In the genomic region with DNA sequence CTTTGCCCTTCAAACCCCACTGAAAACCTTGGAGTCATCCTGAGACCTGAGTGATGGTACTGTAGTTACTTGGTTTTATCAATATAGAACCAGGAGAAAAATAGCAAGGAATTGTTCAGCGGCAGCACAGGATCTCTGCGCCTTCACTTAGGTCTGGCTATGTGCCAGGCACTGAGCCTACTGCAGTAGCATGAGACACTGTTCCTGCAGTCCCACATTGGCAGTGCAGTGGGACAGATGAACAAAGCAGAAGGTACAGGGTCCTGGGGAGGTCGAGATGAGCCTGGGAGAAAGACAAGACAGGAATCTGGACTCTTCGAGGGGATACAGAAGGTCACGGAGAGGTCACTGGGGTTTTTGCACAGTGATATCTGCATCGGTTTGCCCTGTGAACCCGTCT, we compare ENCODE assay signal across 15 mouse cellular contexts.
DNase-seq lines count a peak whose midpoint lies in the region; ATAC-seq and TF ChIP-seq lines count a peak whose summit lies in the region.
"Had no signal": no experiment of that assay in that cellular context is flagged by ENCODE, and none has a peak within 500 bp of the region (broad histone marks: within the 10 kb centered on the region; RNA-seq: fewer than 3 reads in every experiment).

No protein-coding gene starts in this region.

- H3K27ac ChIP-seq in heart, embryonic 10.5 days, result peak overlapping the region; percentile 26; the same call in 1 of the 2 replicates
- H3K27ac ChIP-seq in lung, embryonic 14.5 days (ENCODE audit: low read depth), result no peak overlapping the region
- no peak overlapping the region for H3K27ac ChIP-seq in thymus, adult 2 months (ENCODE audit: control insufficient read depth, insufficient read depth, low read length)
- H3K27ac ChIP-seq: embryonic facial prominence, embryonic 12.5 days; heart, embryonic 13.5 days; limb, embryonic 15.5 days; stomach, embryonic 15.5 days had no signal

- no peak overlapping the region for H3K9ac ChIP-seq in lung, embryonic 14.5 days
- H3K9ac ChIP-seq: embryonic facial prominence, embryonic 12.5 days; heart, embryonic 13.5 days; limb, embryonic 15.5 days; stomach, embryonic 15.5 days had no signal

- H3K4me3 ChIP-seq in heart, embryonic 10.5 days, result no peak overlapping the region
- H3K4me3 ChIP-seq in lung, embryonic 14.5 days (ENCODE audit: low read depth, low read length), result no peak overlapping the region
- no peak overlapping the region for H3K4me3 ChIP-seq in thymus, adult 2 months (ENCODE audit: control insufficient read depth, insufficient read depth, low read length)
- H3K4me3 ChIP-seq: embryonic facial prominence, embryonic 12.5 days; heart, embryonic 13.5 days; limb, embryonic 15.5 days; stomach, embryonic 15.5 days had no signal

- peaks cover 41% of the 10 kb centered on the region for H3K4me1 ChIP-seq in heart, embryonic 10.5 days
- no peaks in the 10 kb centered on the region for H3K4me1 ChIP-seq in lung, embryonic 14.5 days (ENCODE audit: insufficient read depth)
- H3K4me1 ChIP-seq in thymus, adult 2 months (replicated peaks; ENCODE audit: control insufficient read depth, insufficient read depth, low read length), result peaks cover 37% of the 10 kb centered on the region

- ATAC-seq in lung, embryonic 14.5 days (ENCODE audit: insufficient read depth), result peak; percentile 40; the same call in 1 of the 2 replicates
- ATAC-seq: lung, postnatal 0 days had no signal

- no peaks in the 10 kb centered on the region for H3K27me3 ChIP-seq in heart, embryonic 10.5 days (ENCODE audit: insufficient read depth, poor library complexity, severe bottlenecking)
- no peaks in the 10 kb centered on the region for H3K27me3 ChIP-seq in lung, embryonic 14.5 days (ENCODE audit: insufficient read depth, low read length)
- H3K27me3 ChIP-seq in thymus, adult 2 months (ENCODE audit: control insufficient read depth, insufficient read depth, low read length), result no peaks in the 10 kb centered on the region
- H3K27me3 ChIP-seq: embryonic facial prominence, embryonic 12.5 days; heart, embryonic 13.5 days; limb, embryonic 15.5 days; stomach, embryonic 15.5 days had no signal

- no peaks in the 10 kb centered on the region for H3K36me3 ChIP-seq in heart, embryonic 10.5 days
- no peaks in the 10 kb centered on the region for H3K36me3 ChIP-seq in lung, embryonic 14.5 days (ENCODE audit: insufficient read depth)
- H3K36me3 ChIP-seq in thymus, adult 2 months (ENCODE audit: control insufficient read depth, insufficient read depth, low read length), result no peaks in the 10 kb centered on the region
- H3K36me3 ChIP-seq: embryonic facial prominence, embryonic 12.5 days; heart, embryonic 13.5 days; limb, embryonic 15.5 days; stomach, embryonic 15.5 days had no signal

- intact Hi-C loops in heart, postnatal 25 days (cut with DNase I), result no loop called here

- no peaks in the 10 kb centered on the region for H3K9me3 ChIP-seq in heart, embryonic 10.5 days
- H3K9me3 ChIP-seq in lung, embryonic 14.5 days (ENCODE audit: low read depth, low read length), result no peaks in the 10 kb centered on the region
- H3K9me3 ChIP-seq: embryonic facial prominence, embryonic 12.5 days; heart, embryonic 13.5 days; limb, embryonic 15.5 days; stomach, embryonic 15.5 days had no signal

- no peak overlapping the region for H3K4me2 ChIP-seq in lung, embryonic 14.5 days
- H3K4me2 ChIP-seq: embryonic facial prominence, embryonic 12.5 days; heart, embryonic 13.5 days; limb, embryonic 15.5 days; midbrain, embryonic 11.5 days; stomach, embryonic 15.5 days had no signal

- peak; percentile 17 to 32 for DNase-seq in adrenal gland, postnatal 36 days
- no peak for DNase-seq in adrenal gland, adult 2 months
- DNase-seq in heart, embryonic 10.5 days (ENCODE audit: low spot score), result no peak
- no peak for DNase-seq in heart, postnatal 25 days (ENCODE audit: low spot score)
- DNase-seq in lung, embryonic 14.5 days, result peak; percentile 67
- no peak for DNase-seq in lung, postnatal 25 days (ENCODE audit: low spot score)
- peak; percentile 77 for DNase-seq in kidney, postnatal 10 days
- DNase-seq in thymus, adult 2 months, result no peak
- DNase-seq: cerebellum, adult 18-20 months had no signal

- WGBS in heart, embryonic 10.5 days, result 39% methylated on average over 7 of the region's 7 CpGs
- 39% methylated on average over 7 of the region's 7 CpGs for WGBS in lung, embryonic 14.5 days
- WGBS in thymus, adult 2 months, result 81% methylated on average over 7 of the region's 7 CpGs

- TF ChIP-seq CTCF in lung, embryonic 14.5 days (IDR thresholded peaks at IDR 0.05; ENCODE audit: low read depth), result no peak
- TF ChIP-seq CTCF in thymus, adult 2 months (IDR thresholded peaks at IDR 0.05; ENCODE audit: borderline replicate concordance, control insufficient read depth, extremely low read depth, insufficient read depth, low read length, poor library complexity), result no peak

- TF ChIP-seq POLR2A in thymus, adult 2 months (IDR thresholded peaks at IDR 0.05; ENCODE audit: control insufficient read depth, extremely low read depth, insufficient read depth, low read length, poor library complexity), result no peak

Comparison
In these comparisons a context has a peak if more than half of its experiments do, and no peak if none do; other contexts are left out.
1. DNase-seq: peak in adrenal gland, postnatal 36 days (2 of 2), lung, embryonic 14.5 days (single experiment) and kidney, postnatal 10 days (single experiment); none in adrenal gland, adult 2 months (single experiment), heart, embryonic 10.5 days (single experiment), heart, postnatal 25 days (single experiment), lung, postnatal 25 days (single experiment) and thymus, adult 2 months (single experiment).